Mouse (Mus musculus) lung, adult 2 months (tissue): Measurements from ENCODE around the gene Nfil3.

Experiments used
- CTCF ChIP-seq: fragments of 200-500 bp; IDR thresholded peaks from 2 replicates; pipeline ENCODE4 v1.5.1; 2011; ENCODE audit warnings: mild to moderate bottlenecking, low read length, control low read depth; ENCODE audit not compliant: insufficient read depth
- POLR2A ChIP-seq: fragments of 200-500 bp; IDR thresholded peaks from 2 replicates; pipeline ENCODE4 v1.6.1; 2011; ENCODE audit warnings: low read depth, mild to moderate bottlenecking, control low read depth, low read length, borderline replicate concordance; ENCODE audit errors: extremely low read depth

DNA sequence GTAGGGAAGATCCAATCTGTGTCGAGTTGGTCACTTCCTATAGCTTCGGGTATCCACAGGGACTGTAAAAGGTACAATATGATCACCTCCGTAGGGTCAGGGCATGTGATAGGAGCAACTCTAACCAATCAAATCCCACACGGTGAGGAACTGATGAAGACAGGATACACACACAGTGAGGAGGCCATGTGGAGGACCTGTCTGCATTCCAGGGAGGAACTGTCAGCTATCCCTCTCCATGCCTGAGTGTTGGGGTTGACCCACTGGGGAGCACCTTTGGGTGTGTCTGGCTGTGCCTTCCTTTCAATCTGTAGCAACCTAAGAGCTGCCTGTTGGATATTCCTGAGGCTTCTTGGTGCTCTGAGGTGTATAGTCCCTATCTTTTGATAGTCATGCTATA, 18.0 kb downstream of the Nfil3 start:
- TF ChIP-seq CTCF (no peak), POLR2A (no peak)
